Mouse (Mus musculus) neural tube, embryonic 10.5 days (tissue): ENCODE measurements around the gene Nckap5.
"Not testable (repeated sequence)": the region's sequence is repeated elsewhere in the genome, so short reads cannot be mapped to it uniquely, and the experiment has no call there.

Source experiments
- DNase-seq: peaks from one replicate; pipeline ENCODE4 v3.0.0-alpha.2; 2017; ENCODE audit warnings: low spot score; ENCODE audit errors: extremely low spot score

The Nckap5 gene

GRCm38 (mm10) chr1:126830031-126830927, at the start of gene Nckap5:
Gene Nckap5, minus strand, starts transcription at chr1:126830799.
- peak; percentile 65 for DNase-seq

- no peak for DNase-seq
Measured at GRCm38 (mm10) chr1:126877495-126877894, 46.9 kb upstream of the Nckap5 start.

DNA sequence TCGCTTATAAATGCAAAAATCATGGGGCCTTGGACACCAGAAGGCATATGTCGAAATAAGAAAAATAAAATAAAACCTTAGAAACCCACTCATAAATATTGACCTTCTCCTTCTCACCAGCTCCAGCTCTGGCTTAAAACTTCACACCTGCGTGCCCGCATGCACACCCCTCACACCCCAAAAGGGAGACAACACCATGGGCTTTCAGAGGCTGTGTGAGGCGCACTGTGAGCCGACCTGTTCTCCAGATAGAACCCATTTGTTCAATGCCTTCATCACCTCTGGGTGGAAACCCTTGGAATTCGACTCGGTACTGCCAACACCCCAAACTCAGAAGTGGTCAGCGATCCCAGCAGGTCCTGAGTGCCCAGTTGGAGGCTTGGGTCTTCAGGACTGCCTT, 37.8 kb upstream of the Nckap5 start:
- DNase-seq: no peak

- DNase-seq: no peak
Measured at GRCm38 (mm10) chr1:126867912-126868311, 37.3 kb upstream of the Nckap5 start.

GRCm38 (mm10) chr1:126865591-126866086, 35.0 kb upstream of the Nckap5 start:
- peak; percentile 31 for DNase-seq

GRCm38 (mm10) chr1:126861816-126862215, 31.2 kb upstream of the Nckap5 start:
- DNase-seq: peak; percentile 35

- DNase-seq: no peak
Measured at GRCm38 (mm10) chr1:126860537-126860936, 29.9 kb upstream of the Nckap5 start.

GRCm38 (mm10) chr1:126849481-126849880, 18.9 kb upstream of the Nckap5 start:
- DNase-seq: no peak

DNA sequence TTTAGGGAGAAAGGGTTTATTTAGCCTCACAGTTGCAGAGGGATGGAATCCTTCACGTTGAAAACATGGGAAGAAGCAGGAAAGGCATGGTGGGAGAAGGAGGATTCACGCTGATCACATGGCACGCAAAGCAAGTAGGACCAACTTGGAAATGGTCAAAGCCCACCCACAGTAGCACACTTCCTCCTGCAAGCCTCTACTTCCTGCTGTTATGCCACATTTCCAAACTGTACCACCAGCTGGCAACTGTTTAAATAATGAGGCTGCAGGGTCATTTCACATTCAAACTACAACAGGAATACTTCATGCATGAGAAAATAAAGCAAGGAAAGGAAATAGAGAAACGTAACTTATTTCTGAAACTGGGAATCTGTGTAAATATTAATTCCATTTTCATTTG, 15.7 kb upstream of the Nckap5 start:
- DNase-seq: no peak

DNA sequence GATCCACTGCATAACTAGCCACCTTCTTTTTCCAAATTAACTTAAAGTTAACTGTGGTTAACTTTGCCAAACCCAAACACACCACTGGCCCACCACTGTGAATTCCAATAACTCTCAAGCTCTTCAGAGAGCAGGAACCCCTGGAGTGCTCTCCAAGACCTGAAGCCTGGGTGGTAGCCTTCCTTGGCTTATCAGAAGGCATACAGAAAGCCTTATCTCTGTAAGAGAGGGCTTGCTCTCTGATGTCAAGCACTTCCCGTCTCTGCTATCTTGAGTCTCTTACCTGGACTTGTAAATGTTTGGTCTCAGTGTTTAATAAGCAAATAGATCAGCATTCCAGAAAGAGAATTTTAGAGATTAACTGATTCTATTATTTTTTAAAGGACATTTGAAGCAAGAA, 2.3 kb upstream of the Nckap5 start:
- DNase-seq: no peak

- DNase-seq: no peak
Measured at GRCm38 (mm10) chr1:126829031-126829430, 1.6 kb downstream of the Nckap5 start.

GRCm38 (mm10) chr1:126824841-126825240, 5.8 kb downstream of the Nckap5 start:
- no peak for DNase-seq

DNA sequence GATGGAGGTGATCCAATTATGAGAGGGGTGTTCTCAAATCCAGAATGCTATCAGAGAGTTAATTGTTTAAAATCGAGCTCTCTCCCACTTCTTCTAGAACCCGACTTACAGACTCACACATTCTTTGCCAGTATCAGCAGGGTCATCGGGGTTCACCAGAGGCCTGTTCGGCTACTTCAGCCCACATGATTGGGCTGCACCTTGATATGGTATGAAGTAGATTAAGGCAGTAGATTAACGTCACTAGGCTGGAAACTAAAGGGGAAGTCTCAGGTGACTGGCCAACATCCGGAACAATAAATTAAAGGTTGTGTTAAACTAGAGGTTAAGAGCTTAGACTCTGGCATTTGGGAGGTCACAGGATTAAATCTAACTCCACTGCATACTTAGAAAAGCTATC, 8.4 kb downstream of the Nckap5 start:
- no peak for DNase-seq

DNA sequence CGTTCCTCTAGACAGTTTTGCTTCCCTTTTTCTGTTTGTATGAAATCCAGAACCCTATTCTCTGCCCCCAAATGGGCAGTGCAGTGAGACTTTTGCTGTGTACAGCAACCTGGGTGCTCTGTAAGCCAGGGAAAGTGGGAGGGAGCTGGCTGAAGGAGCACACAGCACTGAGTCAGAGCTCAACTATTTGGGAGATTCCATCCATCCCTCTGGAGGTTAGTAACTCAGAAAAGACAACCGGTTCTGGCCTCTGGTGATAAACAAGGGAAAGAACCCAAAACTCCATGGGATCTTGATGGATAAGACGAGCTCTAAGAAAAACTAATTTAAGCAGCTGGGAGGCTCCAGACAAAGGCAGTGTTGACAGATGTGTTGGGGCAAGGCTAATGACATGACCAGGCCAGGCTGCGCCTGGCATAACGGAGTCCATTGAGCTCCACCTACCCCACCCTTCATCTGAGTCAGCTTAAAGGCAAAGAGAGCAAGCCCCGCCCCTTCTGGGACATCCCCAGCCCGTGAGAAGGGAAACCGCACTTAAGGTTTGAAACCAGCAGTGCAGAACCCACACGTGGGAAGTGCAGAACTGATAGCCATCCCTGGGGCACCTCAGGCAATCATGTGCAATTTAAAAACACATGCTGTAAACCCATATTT, 13.1 kb downstream of the Nckap5 start:
- DNase-seq: no peak

DNA sequence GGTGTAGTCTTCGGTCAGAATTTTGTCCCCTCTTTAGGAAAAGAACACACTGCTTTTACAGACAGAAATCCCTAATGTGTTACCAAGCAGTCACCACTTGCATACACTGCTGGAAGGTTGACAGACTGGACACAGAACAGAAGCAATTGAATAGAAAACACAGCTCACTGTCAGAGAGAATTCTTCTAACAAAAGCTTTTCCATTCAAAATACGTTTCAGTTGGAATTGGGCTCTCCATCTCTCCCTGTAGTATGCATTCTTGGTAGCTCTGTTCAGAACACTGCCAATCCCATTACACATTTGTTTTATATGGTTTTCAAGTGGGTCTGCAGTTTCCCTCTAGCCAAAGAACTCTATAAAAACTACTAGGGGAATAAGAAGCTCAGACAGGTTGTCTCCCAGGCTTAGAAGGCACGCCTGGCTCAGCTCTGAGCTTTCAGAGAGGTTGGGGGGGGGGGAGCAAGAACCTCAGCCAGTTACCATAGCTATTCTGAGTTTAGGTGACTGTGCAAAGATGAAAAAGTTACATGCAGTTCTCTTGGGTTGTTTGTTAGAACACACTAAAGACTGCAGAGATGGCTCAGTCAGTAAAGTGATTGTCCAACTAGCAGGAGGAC, 23.5 kb downstream of the Nckap5 start:
- no peak for DNase-seq

DNA sequence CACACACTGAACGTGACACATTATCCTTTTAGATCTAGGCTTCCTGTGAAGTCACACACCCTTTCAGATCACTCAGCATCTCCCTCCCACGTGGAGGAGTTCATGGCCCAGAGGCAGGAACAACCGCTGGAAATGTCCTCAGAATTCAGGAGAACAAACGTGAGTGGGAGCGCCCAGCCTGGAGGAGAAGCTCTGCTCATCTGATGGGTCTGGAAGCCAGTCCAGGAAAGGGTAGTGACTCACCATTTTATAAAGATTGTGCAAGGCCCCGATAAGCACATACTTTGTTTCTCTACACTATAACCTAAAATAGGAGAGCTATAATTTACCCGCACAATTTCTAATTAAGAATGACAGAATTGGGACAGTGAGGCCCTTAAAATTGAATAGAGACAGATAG, 24.1 kb downstream of the Nckap5 start:
- no peak for DNase-seq

- no peak for DNase-seq
Measured at GRCm38 (mm10) chr1:126802405-126802804, 28.2 kb downstream of the Nckap5 start.

DNA sequence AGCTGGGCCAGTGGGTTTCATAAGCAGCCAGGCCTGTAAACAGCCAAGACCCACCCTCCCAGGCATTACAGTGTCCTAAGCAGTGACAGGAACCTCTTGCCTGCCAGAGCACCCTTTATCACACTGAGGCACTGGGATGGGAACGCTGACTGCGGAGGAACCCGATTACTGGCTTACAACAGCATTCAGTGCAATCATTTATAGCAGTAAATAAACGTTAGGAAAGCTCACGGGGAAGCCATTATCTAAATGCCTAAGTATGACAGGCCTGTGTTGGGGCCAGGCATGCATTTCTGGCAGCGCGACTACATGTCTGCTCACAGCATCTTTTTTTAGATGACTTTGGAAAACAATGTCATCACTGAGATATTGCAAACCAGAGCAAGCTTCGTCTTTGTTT, 28.9 kb downstream of the Nckap5 start:
- DNase-seq: no peak

GRCm38 (mm10) chr1:126799379-126799798, 31.2 kb downstream of the Nckap5 start:
- DNase-seq: no peak

DNA sequence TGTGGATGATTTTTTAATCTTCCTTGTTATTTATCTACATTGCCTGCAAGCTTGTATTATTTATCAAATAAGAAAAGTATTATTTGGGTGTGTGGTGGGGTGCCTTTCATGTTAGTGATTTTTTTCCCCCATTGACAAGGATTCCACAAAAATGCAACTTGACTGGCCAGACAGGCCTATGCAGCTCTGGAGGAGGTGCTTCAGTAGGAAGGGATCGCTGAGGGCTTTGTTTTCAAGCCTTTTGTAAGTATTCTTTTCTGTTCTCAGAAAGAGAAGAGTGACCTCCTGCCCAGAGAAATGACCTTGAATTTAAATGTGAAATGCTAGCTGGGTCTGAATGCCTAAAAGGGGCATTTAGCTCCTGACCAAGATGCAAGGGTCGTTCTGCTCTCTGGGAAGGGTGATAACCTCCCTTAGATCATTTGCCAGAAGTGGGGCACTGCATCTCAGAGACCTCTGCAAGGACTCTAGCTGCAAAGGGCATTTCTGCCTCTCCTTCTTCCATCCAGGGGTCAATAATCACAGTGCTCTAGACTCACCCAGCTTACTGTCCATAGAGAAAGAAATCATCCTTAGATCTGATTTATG, 50.2 kb downstream of the Nckap5 start:
- DNase-seq: not testable (repeated sequence)

DNA sequence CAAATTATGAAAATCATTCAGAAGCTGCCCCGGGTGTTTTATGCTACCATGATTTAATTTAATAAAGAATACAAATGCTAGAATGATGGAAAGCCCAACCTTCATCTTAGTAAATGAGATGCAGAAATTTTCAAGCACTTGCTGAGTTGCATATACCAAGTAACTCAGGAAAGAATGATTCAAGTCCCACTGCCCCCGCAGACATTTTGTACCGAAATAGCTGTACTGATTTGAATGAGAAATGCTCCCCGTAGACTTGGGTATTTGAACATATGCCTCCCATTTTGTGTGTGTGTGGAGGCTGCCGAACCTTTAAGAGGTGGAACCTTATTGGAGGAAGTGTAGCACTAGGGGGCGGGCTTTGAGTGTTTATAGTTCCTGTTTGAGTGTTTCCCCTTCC, 56.7 kb downstream of the Nckap5 start:
- DNase-seq: not testable (repeated sequence)

DNA sequence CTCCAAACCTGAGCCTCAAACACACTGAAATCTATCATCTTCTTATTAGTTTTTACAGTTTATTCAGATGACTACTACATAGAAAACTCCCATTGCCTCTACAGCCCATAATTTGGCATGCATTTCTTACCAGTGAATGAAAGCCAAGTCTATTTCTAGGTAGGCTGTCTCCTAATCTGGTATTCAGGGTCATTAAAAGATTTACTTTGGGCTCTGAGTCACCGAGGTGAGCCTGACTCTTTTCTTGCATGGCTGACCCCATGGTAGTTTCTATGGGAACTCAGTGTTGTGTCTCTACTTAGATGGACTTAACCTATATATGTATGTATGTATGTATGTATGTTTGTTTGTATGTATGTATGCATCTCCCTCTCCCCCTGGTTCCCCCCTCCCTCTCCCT, 63.6 kb downstream of the Nckap5 start:
- no peak for DNase-seq
